Mouse (Mus musculus): ENCODE data around the gene AC134908.4. TPM values are rescaled to one million over a fixed set of nuclear protein-coding genes. Genes with fewer than 3 reads are reported as not detected.

The AC134908.4 gene
- total RNA-seq (2021), result not detected
- long read RNA-seq, experiment 1, result 0 reads
- long read RNA-seq, experiment 2, partial matches to known transcripts, result 0 of 1 reads
- long read RNA-seq, experiment 2, other reads (novel, unspliced or antisense), result 1 of 1 reads

GRCm38 (mm10) chr17:25795609-25796092, at the start of gene AC134908.4:
TSS of gene AC134908.4 (minus strand) at chr17:25795659.
- H3K27ac ChIP-seq, result peak within 1 kb of the TSS; percentile 87
- TF ChIP-seq CTCF (IDR thresholded peaks at IDR 0.05), result no peak
- intact Hi-C loops (cut with DNase I), result loop anchor here (10.0 kb wide), 1 partner anchor 221 kb away; the partner anchor contains the start of genes Lmf1 and Sox8
- no peak for DNase-seq
- peak within 1 kb of the TSS; percentile 83 for H3K4me3 ChIP-seq

GRCm38 (mm10) chr17:25844396-25844901, 49.0 kb upstream of the AC134908.4 start, which contains the start of gene Rhot2:
TSS of gene Rhot2 (minus strand) at chr17:25844851.
- peak; percentile 59 for TF ChIP-seq CTCF (IDR thresholded peaks at IDR 0.05)
- peak; percentile 98 for DNase-seq
- Histone ChIP-seq H3K27ac (peak within 1 kb of the TSS; percentile 97), H3K4me3 (peak within 1 kb of the TSS; percentile 98)
- intact Hi-C loops (cut with DNase I), result loop anchor here (2.0 kb wide), 1 partner anchor 16 kb away; the partner anchor contains the start of gene Wdr90

- TF ChIP-seq CTCF (IDR thresholded peaks at IDR 0.05), result no peak
- H3K27ac ChIP-seq, result peak overlapping the region; percentile 97
- peak overlapping the region; percentile 98 for H3K4me3 ChIP-seq
- intact Hi-C loops (cut with DNase I), result loop anchor here (2.0 kb wide), 1 partner anchor 17 kb away; the partner anchor contains the start of gene Wdr90
- no peak for DNase-seq
Measured at GRCm38 (mm10) chr17:25843636-25844395, 48.4 kb upstream of the AC134908.4 start.

GRCm38 (mm10) chr17:25843122-25843521, 47.7 kb upstream of the AC134908.4 start:
- no peak for TF ChIP-seq CTCF (IDR thresholded peaks at IDR 0.05)
- Histone ChIP-seq H3K27ac (peak overlapping the region; percentile 97), H3K4me3 (peak overlapping the region; percentile 98)
- DNase-seq, result peak; percentile 38
- intact Hi-C loops (cut with DNase I), result no loop called here

GRCm38 (mm10) chr17:25842509-25842908, 47.0 kb upstream of the AC134908.4 start:
- DNase-seq, result no peak
- Histone ChIP-seq H3K4me3 (no peak overlapping the region), H3K27ac (no peak overlapping the region)
- intact Hi-C loops (cut with DNase I), result no loop called here
- no peak for TF ChIP-seq CTCF (IDR thresholded peaks at IDR 0.05)

GRCm38 (mm10) chr17:25841117-25841880, 45.8 kb upstream of the AC134908.4 start, which contains the start of gene Gm20683:
TSS of gene Gm20683 (minus strand) at chr17:25841763.
- Histone ChIP-seq H3K4me3 (no peak within 1 kb of the TSS), H3K27ac (peak within 1 kb of the TSS; percentile 99; the same call in 1 of the 2 replicates)
- no peak for DNase-seq
- TF ChIP-seq CTCF (IDR thresholded peaks at IDR 0.05), result no peak
- intact Hi-C loops (cut with DNase I), result no loop called here

GRCm38 (mm10) chr17:25840519-25840918, 45.1 kb upstream of the AC134908.4 start:
- no peak overlapping the region for H3K4me3 ChIP-seq
- no peak for TF ChIP-seq CTCF (IDR thresholded peaks at IDR 0.05)
- DNase-seq, result no peak
- intact Hi-C loops (cut with DNase I), result no loop called here
- peak overlapping the region; percentile 99 for H3K27ac ChIP-seq

- peak overlapping the region; percentile 28 for H3K4me3 ChIP-seq
- intact Hi-C loops (cut with DNase I), result no loop called here
- peak overlapping the region; percentile 99 for H3K27ac ChIP-seq
- TF ChIP-seq CTCF (IDR thresholded peaks at IDR 0.05), result no peak
- no peak for DNase-seq
Measured at GRCm38 (mm10) chr17:25839455-25840235, 44.2 kb upstream of the AC134908.4 start.

GRCm38 (mm10) chr17:25838904-25839303, 43.4 kb upstream of the AC134908.4 start:
- Histone ChIP-seq H3K4me3 (peak overlapping the region; percentile 28), H3K27ac (peak overlapping the region; percentile 99)
- DNase-seq, result peak; percentile 65
- TF ChIP-seq CTCF (IDR thresholded peaks at IDR 0.05), result no peak
- intact Hi-C loops (cut with DNase I), result no loop called here

- no peak for TF ChIP-seq CTCF (IDR thresholded peaks at IDR 0.05)
- intact Hi-C loops (cut with DNase I), result no loop called here
- peak; percentile 40 for DNase-seq
- Histone ChIP-seq H3K27ac (peak overlapping the region; percentile 99), H3K4me3 (peak overlapping the region; percentile 95)
Measured at GRCm38 (mm10) chr17:25837533-25837932, 42.1 kb upstream of the AC134908.4 start.

GRCm38 (mm10) chr17:25837076-25837410, 41.6 kb upstream of the AC134908.4 start, which contains the start of gene Rhbdl1:
TSS of gene Rhbdl1 (minus strand) at chr17:25837295.
- no peak for TF ChIP-seq CTCF (IDR thresholded peaks at IDR 0.05)
- peak within 1 kb of the TSS; percentile 95 for H3K4me3 ChIP-seq
- intact Hi-C loops (cut with DNase I), result no loop called here
- peak within 1 kb of the TSS; percentile 99 for H3K27ac ChIP-seq
- peak; percentile 93 for DNase-seq
